Mouse (Mus musculus): ENCODE measurements around the gene Cmtm7.

Gene Cmtm7

GRCm38 (mm10) chr9:114713481-114713880 lies 68.2 kb downstream of the Cmtm7 start:
- no peak for DNase-seq (ENCODE audit: low spot score)

GRCm38 (mm10) chr9:114710345-114710744 lies 71.3 kb downstream of the Cmtm7 start:
- no peak for DNase-seq (ENCODE audit: low spot score)

- no peak for DNase-seq (ENCODE audit: low spot score)
Observed at GRCm38 (mm10) chr9:114707805-114708204, 73.9 kb downstream of the Cmtm7 start.

Data from urinary bladder, postnatal 10 days (tissue).